Mouse (Mus musculus) forebrain, embryonic 13.5 days (tissue): ENCODE results near the gene Naa50. TPM values are rescaled to one million over a fixed set of nuclear protein-coding genes. Genes with fewer than 3 reads are reported as not detected.

Experiments used
- ATAC-seq: fragments of 200-750 bp; cut with Nextera tagmentation; 2 replicates; pipeline ENCODE4 v1.8.0; 2017
- H3K27ac ChIP-seq: fragments of 300-500 bp; sonication (generic); 2 replicates; pipeline ENCODE4 v1.5.1; 2015; ENCODE audit warnings: inconsistent platforms, mild to moderate bottlenecking, moderate library complexity
- H3K27me3 ChIP-seq: fragments of 300-500 bp; sonication (generic); 2 replicates; pipeline ENCODE4 v1.6.1; 2015; ENCODE audit warnings: mild to moderate bottlenecking, inconsistent platforms
- H3K36me3 ChIP-seq: fragments of 300-500 bp; sonication (generic); 2 replicates; pipeline ENCODE4 v1.6.1; 2015; ENCODE audit warnings: mild to moderate bottlenecking, inconsistent platforms; ENCODE audit not compliant: poor library complexity, severe bottlenecking
- H3K4me1 ChIP-seq: fragments of 300-500 bp; sonication (generic); 2 replicates; pipeline ENCODE4 v1.6.1; 2015; ENCODE audit warnings: inconsistent platforms
- H3K4me2 ChIP-seq: fragments of 300-500 bp; sonication (generic); 2 replicates; pipeline ENCODE4 v1.6.1; 2015; ENCODE audit warnings: inconsistent platforms, mild to moderate bottlenecking, moderate library complexity
- H3K4me3 ChIP-seq: fragments of 300-500 bp; sonication (generic); 2 replicates; pipeline ENCODE4 v1.5.1; 2015; ENCODE audit warnings: mild to moderate bottlenecking, inconsistent platforms
- H3K9ac ChIP-seq: fragments of 300-500 bp; sonication (generic); 2 replicates; pipeline ENCODE4 v1.6.1; 2015; ENCODE audit warnings: mild to moderate bottlenecking, inconsistent platforms
- H3K9me3 ChIP-seq: fragments of 300-500 bp; sonication (generic); replicated peaks from 2 replicates; pipeline ENCODE4 v1.6.1; 2016; ENCODE audit warnings: inconsistent platforms
- WGBS: fragments of 180-500 bp; shearing (Covaris S2); methylation state at CpG from one replicate; pipeline ENCODE4 v1.1.7; 2015; 5-methylcytosine and 5-hydroxymethylcytosine counted together
- polyA plus RNA-seq: library from polyadenylated mRNA; unstranded; fragments of >200 nt; fragmentation: Nextera tagmentation; extraction: Ambion mirVana; gene quantifications from 2 replicates; pipeline ENCODE4 v1.2.1, GENCODE M21; 2015

Naa50 gene
- polyA plus RNA-seq, 1 experiment from 2014 or later, result 90.4 TPM

DNA sequence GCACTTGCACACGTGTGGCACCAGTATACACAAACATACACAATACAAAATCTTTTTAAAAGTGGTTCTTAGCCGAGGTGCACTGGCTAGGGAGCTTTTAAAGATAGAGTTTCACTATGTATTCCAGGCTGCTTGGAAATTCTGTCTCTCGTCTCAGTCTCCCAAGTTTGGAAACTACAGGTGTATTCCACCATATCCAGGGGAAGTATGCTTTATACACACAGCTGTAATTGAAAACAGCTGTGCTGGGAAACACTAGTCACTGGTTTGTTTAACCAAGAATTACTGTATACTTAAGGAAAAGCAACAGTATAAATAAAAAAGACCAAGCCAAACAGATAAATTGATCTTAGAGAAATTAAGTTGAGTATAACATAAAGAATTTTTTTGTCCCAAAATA, 45.1 kb downstream of the Naa50 start:
- Histone ChIP-seq H3K27me3 (no peaks in the 10 kb centered on the region), H3K36me3 (peaks cover 8% of the 10 kb centered on the region), H3K9ac (no peak overlapping the region), H3K4me3 (no peak overlapping the region), H3K27ac (no peak overlapping the region), H3K4me2 (no peak overlapping the region), H3K9me3 (peaks cover 4% of the 10 kb centered on the region; the same call in 1 of the 2 replicates), H3K4me1 (no peaks in the 10 kb centered on the region)
- ATAC-seq, result no peak
- 90% methylated on average over 3 of the region's 3 CpGs for WGBS

DNA sequence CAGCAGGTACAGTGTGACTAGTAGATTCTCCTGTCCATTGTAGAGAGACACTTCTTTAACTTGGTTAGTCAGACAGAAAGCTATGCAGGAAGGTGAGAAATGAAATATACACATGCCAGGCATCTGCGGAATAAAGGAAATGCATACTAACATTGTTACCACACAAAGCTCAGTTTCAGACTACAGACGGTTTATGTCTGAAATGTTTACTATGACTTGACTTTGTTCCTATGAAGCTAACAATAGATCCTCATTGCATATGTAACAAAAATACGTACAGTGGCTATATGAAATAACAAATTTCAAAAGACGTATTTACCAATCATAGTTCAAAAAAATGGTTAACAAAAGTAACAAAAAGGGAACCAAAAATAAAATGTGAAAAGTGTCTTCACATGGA, 47.5 kb downstream of the Naa50 start:
- WGBS, result 96% methylated on average over 4 of the region's 4 CpGs
- Histone ChIP-seq H3K4me3 (no peak overlapping the region), H3K27me3 (no peaks in the 10 kb centered on the region), H3K27ac (no peak overlapping the region), H3K4me1 (no peaks in the 10 kb centered on the region), H3K9me3 (peaks cover 4% of the 10 kb centered on the region; the same call in 1 of the 2 replicates), H3K4me2 (no peak overlapping the region), H3K36me3 (peaks cover 5% of the 10 kb centered on the region), H3K9ac (no peak overlapping the region)
- ATAC-seq, result no peak

DNA sequence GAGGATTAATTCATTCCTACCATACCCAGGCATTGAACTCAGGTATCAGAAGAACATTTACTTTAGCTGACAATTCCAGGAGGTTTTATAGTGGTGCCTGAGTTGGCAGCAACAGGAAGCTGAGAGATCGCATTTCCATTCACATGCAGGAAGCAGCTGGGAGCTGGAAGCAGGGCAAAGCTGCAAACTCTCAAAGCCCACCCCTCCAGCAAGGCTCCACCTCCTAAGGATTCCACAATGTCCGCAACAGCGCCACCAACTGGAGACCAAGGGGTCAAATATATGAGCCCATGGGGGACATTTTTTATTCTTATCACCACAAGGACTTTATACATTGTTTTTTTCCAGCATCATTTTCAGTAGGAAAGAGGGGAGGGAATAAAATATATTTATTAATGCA, 49.1 kb downstream of the Naa50 start:
- 87% methylated on average over 3 of the region's 3 CpGs for whole genome bisulfite sequencing

DNA sequence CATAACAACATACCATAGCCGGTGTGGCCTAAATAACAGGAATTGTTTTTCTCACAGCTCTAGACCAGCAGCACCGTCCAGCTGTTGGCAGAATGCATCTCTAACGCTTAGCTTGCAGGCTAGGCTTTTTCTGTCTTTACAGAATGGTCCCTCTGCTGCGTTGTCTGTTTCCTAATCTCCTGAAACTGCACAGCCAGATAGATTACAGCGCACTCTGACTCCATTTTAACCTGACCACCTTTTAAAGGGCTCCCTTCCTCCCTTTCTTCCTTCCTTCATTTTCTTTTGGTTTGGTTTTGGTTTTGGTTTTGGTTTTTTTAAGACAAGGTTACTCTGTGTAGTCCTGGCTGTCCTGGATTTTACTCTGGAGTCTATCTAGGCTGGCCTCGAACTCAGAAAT, 50.4 kb downstream of the Naa50 start:
- no peaks in the 10 kb centered on the region for H3K27me3 ChIP-seq
- no peak overlapping the region for H3K4me2 ChIP-seq
- ATAC-seq, result no peak
- no peak overlapping the region for H3K9ac ChIP-seq
- H3K27ac ChIP-seq, result no peak overlapping the region
- peaks cover 5% of the 10 kb centered on the region for H3K36me3 ChIP-seq
- H3K9me3 ChIP-seq, result peaks cover 4% of the 10 kb centered on the region; the same call in 1 of the 2 replicates
- no peaks in the 10 kb centered on the region for H3K4me1 ChIP-seq
- no peak overlapping the region for H3K4me3 ChIP-seq
- WGBS, result 94% methylated on average over 6 of the region's 6 CpGs

More for the DNA sequence above, 49.1 kb downstream of the Naa50 start:
- Histone ChIP-seq H3K4me3 (no peak overlapping the region), H3K4me2 (no peak overlapping the region), H3K27ac (no peak overlapping the region), H3K36me3 (peaks cover 5% of the 10 kb centered on the region), H3K9ac (no peak overlapping the region), H3K4me1 (no peaks in the 10 kb centered on the region), H3K9me3 (peaks cover 4% of the 10 kb centered on the region; the same call in 1 of the 2 replicates), H3K27me3 (no peaks in the 10 kb centered on the region)
- ATAC-seq, result no peak

DNA sequence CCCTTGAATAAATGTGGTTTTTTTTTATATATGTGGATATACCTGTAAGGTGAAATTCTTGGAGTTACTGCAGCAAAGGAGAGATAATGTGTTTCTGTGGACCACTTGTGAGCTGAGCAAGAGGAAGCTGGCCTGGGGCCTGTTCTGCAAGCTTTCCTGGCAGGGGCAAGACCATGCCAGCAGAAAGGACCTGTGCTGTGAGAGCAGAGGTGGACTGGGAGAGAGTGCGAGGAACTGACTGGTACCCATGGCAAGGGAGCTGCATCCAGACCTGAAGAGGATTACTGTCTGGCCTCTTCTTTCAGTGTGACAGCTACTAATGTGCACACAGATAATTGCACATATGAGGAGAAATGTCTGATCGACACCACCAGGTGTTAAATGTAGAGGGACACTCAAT, 51.3 kb downstream of the Naa50 start:
- no peaks in the 10 kb centered on the region for H3K4me1 ChIP-seq
- H3K36me3 ChIP-seq, result peaks cover 5% of the 10 kb centered on the region
- H3K4me3 ChIP-seq, result no peak overlapping the region
- no peak for ATAC-seq
- H3K9ac ChIP-seq, result no peak overlapping the region
- no peaks in the 10 kb centered on the region for H3K27me3 ChIP-seq
- no peak overlapping the region for H3K4me2 ChIP-seq
- WGBS, result 97% methylated on average over 2 of the region's 2 CpGs
- no peak overlapping the region for H3K27ac ChIP-seq
- peaks cover 4% of the 10 kb centered on the region; the same call in 1 of the 2 replicates for H3K9me3 ChIP-seq

DNA sequence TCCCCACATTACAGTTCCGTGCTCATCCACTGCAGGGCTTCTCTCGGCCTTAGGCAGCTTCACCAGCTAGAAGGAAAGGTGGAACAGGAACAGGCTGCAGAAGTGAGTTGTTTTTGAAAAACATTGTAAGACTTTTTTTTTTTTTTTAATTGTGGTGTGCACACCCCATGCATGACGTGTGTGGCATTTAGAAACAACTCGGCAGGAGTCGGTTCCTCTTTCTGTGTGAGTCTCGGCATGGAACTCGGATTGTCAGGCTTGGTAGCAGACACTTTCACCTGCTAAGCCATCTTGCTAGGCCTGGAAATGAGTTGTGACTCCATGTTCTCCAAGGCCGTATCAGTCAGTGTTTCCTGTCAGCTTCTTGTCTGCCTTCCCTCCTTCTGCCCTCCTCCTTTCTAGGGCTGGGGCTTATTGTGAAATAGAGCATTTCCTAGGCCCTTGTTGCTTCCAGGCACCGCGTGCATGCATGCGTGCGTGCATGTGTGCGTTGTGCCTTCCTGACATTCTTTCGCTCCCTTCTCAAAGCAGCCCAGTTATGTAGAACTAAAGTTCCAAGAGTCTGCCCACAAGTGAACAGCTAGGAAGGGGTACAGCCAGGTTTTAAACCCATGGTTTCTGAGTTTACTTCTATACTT, 59.6 kb downstream of the Naa50 start:
- Histone ChIP-seq H3K27ac (no peak overlapping the region), H3K4me3 (no peak overlapping the region), H3K27me3 (no peaks in the 10 kb centered on the region), H3K4me1 (no peaks in the 10 kb centered on the region), H3K4me2 (no peak overlapping the region), H3K9me3 (no peaks in the 10 kb centered on the region), H3K9ac (no peak overlapping the region), H3K36me3 (peaks cover 43% of the 10 kb centered on the region)
- WGBS, result 95% methylated on average over 14 of the region's 14 CpGs
- no peak for ATAC-seq

DNA sequence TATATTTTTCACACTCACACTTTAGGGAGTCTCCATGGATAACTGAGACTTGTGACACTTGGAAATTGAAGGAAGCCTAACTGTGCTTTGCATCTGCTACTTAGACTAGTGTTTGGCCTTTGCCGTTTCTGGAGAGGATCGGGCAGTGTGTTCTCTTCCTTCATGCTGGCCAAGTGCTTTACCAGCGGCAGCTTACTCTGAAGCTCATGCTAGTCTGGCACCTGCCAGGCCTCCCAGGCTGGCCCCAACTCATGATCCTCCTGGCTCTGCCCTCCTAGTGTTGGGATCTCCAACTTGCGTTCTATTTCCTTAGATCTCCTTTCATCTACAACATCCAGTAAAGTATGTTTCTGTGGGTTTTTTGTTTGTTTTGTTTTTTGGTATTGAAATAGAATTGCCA, 60.5 kb downstream of the Naa50 start:
- WGBS, result 95% methylated on average over 4 of the region's 4 CpGs
- Histone ChIP-seq H3K27me3 (no peaks in the 10 kb centered on the region), H3K27ac (no peak overlapping the region), H3K4me3 (no peak overlapping the region), H3K9me3 (no peaks in the 10 kb centered on the region), H3K36me3 (peaks cover 47% of the 10 kb centered on the region), H3K4me1 (no peaks in the 10 kb centered on the region), H3K9ac (no peak overlapping the region), H3K4me2 (no peak overlapping the region)
- ATAC-seq, result no peak

DNA sequence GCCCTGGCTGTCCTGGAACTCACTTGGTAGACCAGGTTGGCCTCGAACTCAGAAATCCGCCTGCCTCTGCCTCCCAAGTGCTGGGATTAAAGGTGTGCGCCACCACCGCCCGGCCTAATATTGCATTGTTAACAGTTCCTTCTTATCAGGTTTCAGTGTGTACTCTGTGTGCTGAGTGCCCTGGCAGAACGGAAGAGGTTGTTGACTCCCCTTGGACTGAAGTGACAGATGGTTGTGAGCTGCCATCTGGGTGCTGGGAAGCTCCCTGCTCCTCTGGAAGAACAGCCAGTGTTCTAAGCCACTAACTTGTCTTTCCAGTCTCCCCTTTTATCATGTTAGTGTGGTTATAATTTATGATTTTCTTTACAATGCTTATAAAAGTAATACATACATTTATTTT, 64.7 kb downstream of the Naa50 start:
- H3K4me3 ChIP-seq, result no peak overlapping the region
- H3K27me3 ChIP-seq, result no peaks in the 10 kb centered on the region
- H3K9ac ChIP-seq, result no peak overlapping the region
- H3K9me3 ChIP-seq, result no peaks in the 10 kb centered on the region
- H3K4me2 ChIP-seq, result no peak overlapping the region
- WGBS, result 93% methylated on average over 6 of the region's 6 CpGs
- no peak overlapping the region for H3K27ac ChIP-seq
- H3K36me3 ChIP-seq, result peaks cover 69% of the 10 kb centered on the region
- no peaks in the 10 kb centered on the region for H3K4me1 ChIP-seq
- no peak for ATAC-seq

DNA sequence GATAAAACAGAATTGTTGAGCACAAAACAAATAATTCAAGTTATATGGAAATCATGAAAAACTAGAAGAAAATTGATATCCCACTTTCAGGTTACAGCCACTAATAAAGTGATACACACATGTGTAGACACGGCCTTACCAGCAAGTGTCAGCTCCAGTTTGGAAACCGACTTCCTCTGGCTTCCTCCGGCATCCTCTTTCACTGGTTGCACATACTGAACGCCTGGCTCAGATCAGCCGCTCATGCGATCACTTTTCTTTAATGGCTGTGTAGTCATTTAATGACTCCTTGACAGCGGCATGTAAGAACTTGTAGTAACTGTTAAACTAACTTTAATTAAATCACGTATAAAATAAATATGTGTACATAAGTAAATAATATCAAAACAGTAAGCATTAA, 66.3 kb downstream of the Naa50 start:
- H3K4me2 ChIP-seq, result no peak overlapping the region
- H3K4me3 ChIP-seq, result no peak overlapping the region
- 90% methylated on average over 8 of the region's 8 CpGs for WGBS
- no peaks in the 10 kb centered on the region for H3K4me1 ChIP-seq
- H3K9ac ChIP-seq, result no peak overlapping the region
- peaks cover 69% of the 10 kb centered on the region for H3K36me3 ChIP-seq
- no peaks in the 10 kb centered on the region for H3K9me3 ChIP-seq
- H3K27me3 ChIP-seq, result no peaks in the 10 kb centered on the region
- no peak for ATAC-seq
- no peak overlapping the region for H3K27ac ChIP-seq

DNA sequence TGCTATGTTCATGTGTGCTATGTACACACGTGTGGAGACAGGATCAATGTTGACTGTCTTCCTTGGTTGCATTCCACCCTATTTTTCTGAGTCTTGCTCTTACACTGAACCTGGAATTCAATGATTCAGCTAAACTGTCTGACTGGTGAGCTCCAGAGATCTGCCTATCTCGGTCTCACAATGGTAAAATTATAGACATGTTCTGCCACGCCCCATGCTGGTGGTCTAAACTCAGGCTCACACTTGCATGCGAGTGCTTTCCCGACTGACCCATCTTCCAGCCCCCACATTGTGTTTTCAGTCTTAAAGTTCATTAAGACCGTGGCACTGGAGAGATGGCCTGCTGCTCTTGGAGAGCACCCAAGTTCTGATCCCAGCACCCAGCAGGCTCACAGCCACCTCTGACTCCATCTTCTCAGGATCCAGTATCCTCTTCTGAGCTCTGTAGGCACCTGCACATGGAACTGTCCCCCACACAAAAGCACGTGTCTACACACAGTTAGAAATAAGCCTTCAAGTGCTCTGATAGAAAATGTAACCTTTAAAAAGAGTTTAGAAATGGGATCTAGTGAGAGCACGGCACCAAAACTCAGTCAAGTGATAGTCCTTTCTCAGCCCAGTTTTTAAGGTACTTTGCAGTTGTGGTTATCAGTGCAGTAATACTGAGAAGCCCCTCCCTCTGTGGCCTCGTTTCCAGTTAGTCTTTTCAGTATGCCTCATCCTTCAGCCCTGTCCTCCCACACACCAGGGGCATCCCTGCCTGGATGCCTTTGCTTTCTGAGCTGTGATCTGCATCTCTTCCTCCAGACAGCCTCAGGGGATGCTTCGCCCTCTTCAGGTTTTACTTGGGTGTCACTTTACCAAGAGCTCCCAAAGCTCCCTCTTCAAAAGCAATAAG, 70.8 kb downstream of the Naa50 start:
- no peaks in the 10 kb centered on the region for H3K27me3 ChIP-seq
- no peak overlapping the region for H3K4me2 ChIP-seq
- peaks cover 81% of the 10 kb centered on the region for H3K36me3 ChIP-seq
- no peaks in the 10 kb centered on the region for H3K4me1 ChIP-seq
- WGBS, result 87% methylated on average over 10 of the region's 10 CpGs
- no peak overlapping the region for H3K27ac ChIP-seq
- no peak overlapping the region for H3K9ac ChIP-seq
- no peak for ATAC-seq
- H3K9me3 ChIP-seq, result no peaks in the 10 kb centered on the region
- H3K4me3 ChIP-seq, result no peak overlapping the region

DNA sequence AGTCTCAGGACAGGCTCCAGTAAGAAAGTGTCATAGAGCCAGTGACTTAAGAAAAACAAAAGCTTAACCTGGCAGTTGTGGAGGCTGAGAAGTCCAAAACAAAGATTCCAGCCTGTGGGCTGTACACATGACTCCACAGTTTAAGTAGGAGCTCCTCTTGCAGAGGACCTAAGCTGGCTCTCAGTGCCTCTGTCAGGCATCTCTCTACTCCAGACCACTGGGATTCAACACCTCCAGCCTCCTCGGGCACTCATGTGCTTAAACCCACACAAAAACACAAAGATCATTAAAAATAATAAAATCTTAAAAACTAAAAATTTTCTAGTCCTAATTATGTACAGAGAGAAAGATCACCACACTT, 71.4 kb downstream of the Naa50 start:
- whole genome bisulfite sequencing, result 89% methylated on average over 1 of the region's 1 CpGs
- H3K36me3 ChIP-seq, result peaks cover 84% of the 10 kb centered on the region

DNA sequence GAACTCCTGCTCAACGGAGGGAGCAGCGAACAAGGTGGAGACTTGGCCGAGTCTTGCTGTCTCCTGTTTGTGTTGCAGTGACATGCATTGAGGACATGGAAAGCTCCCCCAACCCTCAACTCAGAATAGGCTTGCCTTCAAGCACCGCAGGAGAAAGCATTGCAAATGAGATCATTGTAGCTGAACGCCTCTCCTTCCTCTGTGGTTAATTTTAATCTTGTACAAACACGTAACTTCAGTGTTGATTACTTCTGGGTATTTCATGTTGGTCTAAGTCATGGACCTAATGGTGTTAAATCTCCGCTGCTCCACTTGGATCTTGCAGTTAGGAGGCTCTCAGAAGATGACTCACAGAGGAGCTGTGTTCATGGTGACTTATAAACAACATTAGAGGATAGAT, 73.1 kb downstream of the Naa50 start:
- Histone ChIP-seq H3K27ac (no peak overlapping the region), H3K36me3 (peaks cover 88% of the 10 kb centered on the region), H3K9me3 (no peaks in the 10 kb centered on the region), H3K27me3 (no peaks in the 10 kb centered on the region), H3K4me1 (no peaks in the 10 kb centered on the region), H3K4me3 (no peak overlapping the region), H3K9ac (no peak overlapping the region), H3K4me2 (no peak overlapping the region)
- no peak for ATAC-seq
- WGBS, result 96% methylated on average over 7 of the region's 7 CpGs

More for the DNA sequence above, 71.4 kb downstream of the Naa50 start:
- Histone ChIP-seq H3K27ac (no peak overlapping the region), H3K9me3 (no peaks in the 10 kb centered on the region), H3K4me2 (no peak overlapping the region), H3K4me1 (no peaks in the 10 kb centered on the region), H3K27me3 (no peaks in the 10 kb centered on the region), H3K4me3 (no peak overlapping the region), H3K9ac (no peak overlapping the region)
- no peak for ATAC-seq
